Mouse (Mus musculus): ENCODE results near the gene Gm5089. TPM values are rescaled to one million over a fixed set of nuclear protein-coding genes. Genes with fewer than 3 reads are reported as not detected.

Gene Gm5089
- not detected in 2 replicates for polyA plus RNA-seq (2011; ENCODE audit: insufficient read length, low read depth, missing spikeins)

- no peaks in the 10 kb centered on the region for H3K4me1 ChIP-seq (ENCODE audit: control insufficient read depth, insufficient read depth, low read length)
- TF ChIP-seq POLR2A (IDR thresholded peaks at IDR 0.05; ENCODE audit: low read depth, low read length), result no peak
- no peak for TF ChIP-seq CTCF (IDR thresholded peaks at IDR 0.05; ENCODE audit: borderline replicate concordance, insufficient read depth, low read length)
- peak within 1 kb of the TSS; percentile 7; the same call in 1 of the 2 replicates for H3K4me3 ChIP-seq (ENCODE audit: insufficient read depth, low read length)
- H3K27ac ChIP-seq (ENCODE audit: insufficient read depth, low read length), result no peak within 1 kb of the TSS
Observed at GRCm38 (mm10) chr14:122450496-122451382, at the start of gene Gm5089. Gm5089 (minus strand) TSS chr14:122451115.

GRCm38 (mm10) chr14:122492015-122492414, 41.1 kb upstream of the Gm5089 start:
- H3K4me1 ChIP-seq (ENCODE audit: control insufficient read depth, insufficient read depth, low read length), result no peaks in the 10 kb centered on the region
- no peak overlapping the region for H3K27ac ChIP-seq (ENCODE audit: insufficient read depth, low read length)
- no peak for TF ChIP-seq POLR2A (IDR thresholded peaks at IDR 0.05; ENCODE audit: low read depth, low read length)
- TF ChIP-seq CTCF (IDR thresholded peaks at IDR 0.05; ENCODE audit: borderline replicate concordance, insufficient read depth, low read length), result no peak
- H3K4me3 ChIP-seq (ENCODE audit: insufficient read depth, low read length), result no peak overlapping the region

- no peak overlapping the region for H3K27ac ChIP-seq (ENCODE audit: insufficient read depth, low read length)
- no peak overlapping the region for H3K4me3 ChIP-seq (ENCODE audit: insufficient read depth, low read length)
- H3K4me1 ChIP-seq (ENCODE audit: control insufficient read depth, insufficient read depth, low read length), result no peaks in the 10 kb centered on the region
- TF ChIP-seq POLR2A (IDR thresholded peaks at IDR 0.05; ENCODE audit: low read depth, low read length), result no peak
Observed at GRCm38 (mm10) chr14:122491521-122491920, 40.6 kb upstream of the Gm5089 start.

- H3K4me3 ChIP-seq (ENCODE audit: insufficient read depth, low read length), result no peak within 1 kb of the TSS
- TF ChIP-seq CTCF (IDR thresholded peaks at IDR 0.05; ENCODE audit: borderline replicate concordance, insufficient read depth, low read length) (no peak), POLR2A (IDR thresholded peaks at IDR 0.05; ENCODE audit: low read depth, low read length) (no peak)
- no peak within 1 kb of the TSS for H3K27ac ChIP-seq (ENCODE audit: insufficient read depth, low read length)
- no peaks in the 10 kb centered on the region for H3K4me1 ChIP-seq (ENCODE audit: control insufficient read depth, insufficient read depth, low read length)
Observed at GRCm38 (mm10) chr14:122490441-122491328, 39.8 kb upstream of the Gm5089 start, which contains the start of gene Gm10837. Gm10837 (plus strand) TSS chr14:122490586.

- TF ChIP-seq POLR2A (IDR thresholded peaks at IDR 0.05; ENCODE audit: low read depth, low read length), result no peak
- no peak for TF ChIP-seq CTCF (IDR thresholded peaks at IDR 0.05; ENCODE audit: borderline replicate concordance, insufficient read depth, low read length)
- Histone ChIP-seq H3K27ac (ENCODE audit: insufficient read depth, low read length) (no peak overlapping the region), H3K4me1 (ENCODE audit: control insufficient read depth, insufficient read depth, low read length) (no peaks in the 10 kb centered on the region), H3K4me3 (ENCODE audit: insufficient read depth, low read length) (no peak overlapping the region)
Observed at GRCm38 (mm10) chr14:122489686-122490414, 38.9 kb upstream of the Gm5089 start.

- no peaks in the 10 kb centered on the region for H3K4me1 ChIP-seq (ENCODE audit: control insufficient read depth, insufficient read depth, low read length)
- no peak overlapping the region for H3K4me3 ChIP-seq (ENCODE audit: insufficient read depth, low read length)
- TF ChIP-seq POLR2A (IDR thresholded peaks at IDR 0.05; ENCODE audit: low read depth, low read length) (no peak), CTCF (IDR thresholded peaks at IDR 0.05; ENCODE audit: borderline replicate concordance, insufficient read depth, low read length) (no peak)
- H3K27ac ChIP-seq (ENCODE audit: insufficient read depth, low read length), result no peak overlapping the region
Observed at GRCm38 (mm10) chr14:122489041-122489440, 38.1 kb upstream of the Gm5089 start.

GRCm38 (mm10) chr14:122487366-122487765, 36.5 kb upstream of the Gm5089 start:
- Histone ChIP-seq H3K4me3 (ENCODE audit: insufficient read depth, low read length) (no peak overlapping the region), H3K27ac (ENCODE audit: insufficient read depth, low read length) (no peak overlapping the region), H3K4me1 (ENCODE audit: control insufficient read depth, insufficient read depth, low read length) (no peaks in the 10 kb centered on the region)
- TF ChIP-seq CTCF (IDR thresholded peaks at IDR 0.05; ENCODE audit: borderline replicate concordance, insufficient read depth, low read length), result no peak

- Histone ChIP-seq H3K4me3 (ENCODE audit: insufficient read depth, low read length) (no peak overlapping the region), H3K4me1 (ENCODE audit: control insufficient read depth, insufficient read depth, low read length) (no peaks in the 10 kb centered on the region), H3K27ac (ENCODE audit: insufficient read depth, low read length) (no peak overlapping the region)
- TF ChIP-seq CTCF (IDR thresholded peaks at IDR 0.05; ENCODE audit: borderline replicate concordance, insufficient read depth, low read length), result no peak
- TF ChIP-seq POLR2A (IDR thresholded peaks at IDR 0.05; ENCODE audit: low read depth, low read length), result no peak
Observed at GRCm38 (mm10) chr14:122486611-122487010, 35.7 kb upstream of the Gm5089 start.

- no peak overlapping the region for H3K27ac ChIP-seq (ENCODE audit: insufficient read depth, low read length)
- no peak overlapping the region for H3K4me3 ChIP-seq (ENCODE audit: insufficient read depth, low read length)
- H3K4me1 ChIP-seq (ENCODE audit: control insufficient read depth, insufficient read depth, low read length), result no peaks in the 10 kb centered on the region
- TF ChIP-seq POLR2A (IDR thresholded peaks at IDR 0.05; ENCODE audit: low read depth, low read length) (no peak), CTCF (IDR thresholded peaks at IDR 0.05; ENCODE audit: borderline replicate concordance, insufficient read depth, low read length) (no peak)
Observed at GRCm38 (mm10) chr14:122485635-122486181, 34.8 kb upstream of the Gm5089 start.

All from embryonic fibroblast, embryonic 13.5 days (primary cell).